Mouse (Mus musculus): ENCODE measurements around the gene Atrip. TPM values are rescaled to one million over a fixed set of nuclear protein-coding genes. Genes with fewer than 3 reads are reported as not detected.

The Atrip gene
- polyA plus RNA-seq (2012; rRNA removed; ENCODE audit: low replicate concordance) = 7.5 and 10.3 TPM in 2 replicates

GRCm38 (mm10) chr9:109073661-109074573 lies at the start of gene Atrip:
Atrip (minus strand) TSS chr9:109074124.

GRCm38 (mm10) chr9:109095137-109095982 lies 21.4 kb upstream of the Atrip start, which contains the start of gene Plxnb1:
Plxnb1 (plus strand) TSS chr9:109095389.

DNA sequence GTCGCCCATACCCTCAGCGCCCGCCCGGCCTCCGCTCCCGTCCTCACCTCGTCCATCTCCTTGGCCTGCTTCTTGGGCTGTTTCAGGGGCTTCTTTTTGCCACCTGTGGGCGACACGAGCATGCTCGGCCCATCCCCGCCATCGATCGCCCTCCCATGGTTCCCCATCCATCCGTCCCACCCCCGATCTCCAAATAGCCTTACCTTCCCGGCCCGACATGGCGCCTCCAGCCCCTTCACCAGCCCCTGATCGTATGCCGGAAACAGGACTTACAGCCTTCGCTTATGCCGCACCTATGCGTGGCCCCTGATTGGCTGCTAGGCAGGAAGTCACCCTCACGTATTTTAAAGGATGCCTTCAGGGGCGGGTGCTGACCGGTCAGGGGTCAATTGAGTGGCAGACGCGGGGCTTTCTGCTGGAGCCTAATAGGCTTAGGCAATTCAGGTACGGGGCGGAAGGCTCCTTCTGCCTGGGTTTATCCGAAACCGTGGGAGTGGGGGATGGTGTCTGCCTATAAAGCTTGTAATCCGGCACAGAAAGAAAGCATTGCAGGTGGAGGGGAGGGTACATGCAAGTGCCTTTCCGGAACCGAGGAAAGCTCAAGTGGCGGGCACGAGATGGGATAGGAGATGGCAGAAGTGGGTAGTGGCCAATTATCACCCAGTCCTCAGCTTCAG lies 8.3 kb upstream of the Atrip start, which contains the start of the genes Ccdc51 and Tma7:
Gene Ccdc51, plus strand, starts transcription at position 370 of the 677 bp plus-strand sequence.
Gene Tma7, minus strand, starts transcription at position 464 of the 677 bp plus-strand sequence.

DNA sequence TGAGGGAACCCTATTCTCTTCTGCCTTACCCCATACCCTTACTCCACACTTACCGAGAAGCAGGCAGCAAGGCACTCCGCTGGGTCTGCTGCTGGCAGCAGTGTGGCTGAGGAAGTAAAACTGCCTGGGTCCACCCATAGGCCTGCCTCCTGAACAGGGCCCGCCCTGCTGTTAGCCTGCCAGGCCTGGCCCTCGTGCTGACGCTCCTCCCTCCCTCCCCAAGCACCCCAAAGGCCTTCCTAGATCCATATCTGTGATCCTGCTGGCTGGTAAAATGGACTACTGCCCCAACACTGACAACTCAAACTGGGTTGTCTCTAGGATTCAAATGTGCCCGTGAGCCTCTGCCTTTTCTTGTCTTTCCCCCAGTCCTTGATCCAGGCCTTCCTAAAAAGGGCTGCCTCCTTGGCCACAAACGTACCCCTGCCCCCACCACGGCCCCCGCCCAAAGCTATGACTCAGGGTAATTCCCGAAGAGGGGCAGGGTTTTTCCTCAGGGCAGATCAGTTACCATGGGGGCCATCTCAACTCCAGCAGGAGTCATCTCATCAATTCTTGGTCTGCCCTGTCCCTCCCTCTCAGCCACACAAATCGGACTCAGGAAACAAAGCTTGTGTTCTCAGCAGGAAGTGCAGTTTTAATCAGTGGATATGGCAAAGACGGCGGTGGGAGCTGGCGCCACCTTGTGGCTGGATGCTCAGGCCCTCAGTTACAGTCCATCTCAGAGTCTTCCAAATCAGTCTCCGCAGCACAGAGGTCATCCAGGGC lies 14.6 kb downstream of the Atrip start, which contains the start of gene Trex1:
Gene Trex1, minus strand, starts transcription at position 599 of the 768 bp plus-strand sequence.

GRCm38 (mm10) chr9:109038086-109038895 lies 35.6 kb downstream of the Atrip start, which contains the start of gene Shisa5:
Shisa5 (plus strand) TSS chr9:109038565.

Other genes starting within 250 kb of the Atrip start
- 0.44 and 0.84 TPM in 2 replicates for gene Celsr3, start 247.8 kb downstream of the Atrip start, polyA plus RNA-seq (2012; rRNA removed; ENCODE audit: low replicate concordance)
- 1,179 and 1,461 TPM in 2 replicates for gene Slc26a6, start 220.8 kb downstream of the Atrip start, polyA plus RNA-seq (2012; rRNA removed; ENCODE audit: low replicate concordance)
- 27.6 and 44.1 TPM in 2 replicates for gene Tmem89, start 159.5 kb downstream of the Atrip start, polyA plus RNA-seq (2012; rRNA removed; ENCODE audit: low replicate concordance)
- gene Uqcrc1, start 137.5 kb downstream of the Atrip start, polyA plus RNA-seq (2012; rRNA removed; ENCODE audit: low replicate concordance) = 1,151 and 1,437 TPM in 2 replicates
- gene Col7a1, start 120.5 kb downstream of the Atrip start, polyA plus RNA-seq (2012; rRNA removed; ENCODE audit: low replicate concordance) = 3.1 and 9.2 TPM in 2 replicates
- gene Ucn2, start 88.1 kb downstream of the Atrip start, polyA plus RNA-seq (2012; rRNA removed; ENCODE audit: low replicate concordance) = 0.12 and 0.27 TPM in 2 replicates
- gene Pfkfb4, start 82.3 kb downstream of the Atrip start, polyA plus RNA-seq (2012; rRNA removed; ENCODE audit: low replicate concordance) = 67.1 and 86.6 TPM in 2 replicates
- gene Shisa5, start 35.6 kb downstream of the Atrip start, polyA plus RNA-seq (2012; rRNA removed; ENCODE audit: low replicate concordance) = 453 and 610 TPM in 2 replicates
- 53.3 and 130 TPM in 2 replicates for gene Trex1, start 14.4 kb downstream of the Atrip start, polyA plus RNA-seq (2012; rRNA removed; ENCODE audit: low replicate concordance)
- 9.5 and 12.0 TPM in 2 replicates for gene Ccdc51, start 8.4 kb upstream of the Atrip start, polyA plus RNA-seq (2012; rRNA removed; ENCODE audit: low replicate concordance)
- 10.0 and 11.7 TPM in 2 replicates for gene Tma7, start 8.5 kb upstream of the Atrip start, polyA plus RNA-seq (2012; rRNA removed; ENCODE audit: low replicate concordance)
- 1.4 and 5.1 TPM in 2 replicates for gene Plxnb1, start 21.3 kb upstream of the Atrip start, polyA plus RNA-seq (2012; rRNA removed; ENCODE audit: low replicate concordance)
- gene Fbxw21, start 87.9 kb upstream of the Atrip start, polyA plus RNA-seq (2012; rRNA removed; ENCODE audit: low replicate concordance) = not detected in 2 replicates
- gene Fbxw13, start 121.9 kb upstream of the Atrip start, polyA plus RNA-seq (2012; rRNA removed; ENCODE audit: low replicate concordance) = not detected in 2 replicates
- not detected in 2 replicates for gene Fbxw20, start 160.6 kb upstream of the Atrip start, polyA plus RNA-seq (2012; rRNA removed; ENCODE audit: low replicate concordance)
- not detected in 2 replicates for gene Fbxw14, start 213.6 kb upstream of the Atrip start, polyA plus RNA-seq (2012; rRNA removed; ENCODE audit: low replicate concordance)

Measured in duodenum, adult 2 months (tissue).